8 mouse cellular contexts compared by ENCODE assay signal in the genomic region with DNA sequence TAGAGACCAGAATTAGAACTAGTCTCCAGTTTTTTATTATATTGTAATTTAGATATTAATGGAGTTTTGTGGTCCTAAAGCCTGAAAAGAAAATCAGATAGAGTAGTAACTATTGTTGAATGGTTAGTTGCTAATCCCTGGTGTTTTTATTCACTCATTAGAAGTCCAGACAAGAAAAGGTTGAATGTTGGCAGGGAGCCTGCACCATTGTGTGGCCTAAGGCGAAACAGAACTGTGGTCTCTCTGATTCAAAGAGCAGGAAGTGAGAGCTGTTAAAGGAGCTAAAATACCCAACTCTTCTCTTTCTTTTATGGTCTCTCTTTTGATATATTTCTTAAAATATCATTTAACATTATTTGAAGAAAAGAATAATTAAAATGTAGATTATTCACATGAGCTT. TPM values are rescaled to one million over a fixed set of nuclear protein-coding genes. Genes with fewer than 3 reads are reported as not detected.
DNase-seq lines count a peak whose midpoint lies in the region; ATAC-seq lines count a peak whose summit lies in the region.

No protein-coding gene starts in this region.

- no peak for ATAC-seq in CD4-positive, CD25-positive, alpha-beta regulatory T cell, adult 4 months

- peak; percentile 24 to 41 for DNase-seq in cerebellum, adult 18-20 months
- DNase-seq in cerebellum, adult 8-10 months, result no peak
- peak; percentile 26 for DNase-seq in ovary, postnatal 14 days (ENCODE audit: low spot score)
- no peak for DNase-seq in ovary, postnatal 36 days (ENCODE audit: low spot score)
- peak; percentile 64 to 79 for DNase-seq in kidney, postnatal 36 days
- DNase-seq in right cerebral cortex, postnatal 14 days, result peak; percentile 19
- no peak for DNase-seq in thymus, postnatal 4 days

RNA-seq across cellular contexts. Expression of gene Bmpr2, which starts 32.1 kb away (rescaled TPM):
- polyA plus RNA-seq in CD4-positive, CD25-positive, alpha-beta regulatory T cell, adult 4 months (2017; shearing (Covaris generic)), result 1 to 10 TPM; 2.6 to 3.0 TPM

Comparison
In these comparisons a context has a peak if more than half of its experiments do, and no peak if none do; other contexts are left out.
1. DNase-seq: peak in cerebellum, adult 18-20 months (2 of 2), ovary, postnatal 14 days (single experiment), kidney, postnatal 36 days (2 of 2) and right cerebral cortex, postnatal 14 days (single experiment); none in cerebellum, adult 8-10 months (single experiment), ovary, postnatal 36 days (single experiment) and thymus, postnatal 4 days (single experiment).